Mouse (Mus musculus) kidney, adult 2 months (tissue): ENCODE data around the gene Mgrn1. TPM values are rescaled to one million over a fixed set of nuclear protein-coding genes. Genes with fewer than 3 reads are reported as not detected.
A peak's percentile ranks its signal among the peaks of the same experiment; 100 is the strongest.

Experiments
- DNase-seq: peaks from one replicate; pipeline ENCODE4 v3.0.0; 2021
- H3K27ac ChIP-seq: fragments of 200-500 bp; 2 replicates; pipeline ENCODE4 v1.5.1; 2012; ENCODE audit warnings: low read depth, low read length, control low read depth, inconsistent platforms; ENCODE audit not compliant: insufficient read depth
- H3K27me3 ChIP-seq: fragments of 200-500 bp; replicated peaks from 2 replicates; pipeline ENCODE4 v1.6.1; 2012; ENCODE audit warnings: mild to moderate bottlenecking, moderate library complexity, low read length, inconsistent platforms; ENCODE audit not compliant: control insufficient read depth, insufficient read depth
- H3K36me3 ChIP-seq: fragments of 200-500 bp; 2 replicates; pipeline ENCODE4 v1.6.1; 2012; ENCODE audit warnings: mild to moderate bottlenecking, moderate library complexity, low read length, inconsistent platforms; ENCODE audit not compliant: control insufficient read depth, insufficient read depth
- H3K4me1 ChIP-seq: fragments of 200-500 bp; 2 replicates; pipeline ENCODE4 v1.6.1; 2011; ENCODE audit warnings: low read length; ENCODE audit not compliant: control insufficient read depth, insufficient read depth
- H3K4me3 ChIP-seq: fragments of 200-500 bp; 2 replicates; pipeline ENCODE4 v1.5.1; 2011; ENCODE audit warnings: mild to moderate bottlenecking, low read depth, low read length, control low read depth; ENCODE audit not compliant: insufficient read depth
- CTCF ChIP-seq: fragments of 200-500 bp; conservative IDR thresholded peaks from 2 replicates; pipeline ENCODE4 v1.5.1; 2011; ENCODE audit warnings: low read depth, mild to moderate bottlenecking, control low read depth, low read length, moderate library complexity, mixed read lengths; ENCODE audit not compliant: insufficient read depth, insufficient read length
- POLR2A ChIP-seq: fragments of 200-500 bp; IDR thresholded peaks from one replicate; pipeline ENCODE4 v1.6.1; 2011; ENCODE audit warnings: low read depth, low read length, control low read depth
- WGBS: fragments of 180-500 bp; shearing (Covaris S2); methylation state at CpG from one replicate; pipeline ENCODE4 v1.1.7; 2018; 5-methylcytosine and 5-hydroxymethylcytosine counted together
- polyA plus RNA-seq: library from polyadenylated mRNA; depleted of rRNA; stranded (reverse); fragments of >200 nt; gene quantifications from 2 replicates; pipeline ENCODE4 v1.2.3, GENCODE M21; 2012

The Mgrn1 gene
- polyA plus RNA-seq, 1 experiment, result 197 TPM

GRCm38 (mm10) chr16:4903491-4904102 is 17.5 kb downstream of the Mgrn1 start:
- peak; percentile 76 for DNase-seq
- H3K27me3 ChIP-seq, result no peaks in the 10 kb centered on the region
- peaks cover 34% of the 10 kb centered on the region; the same call in 1 of the 2 replicates for H3K4me1 ChIP-seq
- TF ChIP-seq CTCF, result no peak
- no peak for TF ChIP-seq POLR2A
- no peak overlapping the region for H3K4me3 ChIP-seq
- no peaks in the 10 kb centered on the region for H3K36me3 ChIP-seq
- H3K27ac ChIP-seq, result no peak overlapping the region
- WGBS, result 34% methylated on average over 6 of the region's 6 CpGs

- Histone ChIP-seq H3K4me1 (peaks cover 34% of the 10 kb centered on the region; the same call in 1 of the 2 replicates), H3K4me3 (no peak overlapping the region)
- WGBS, result 79% methylated on average over 3 of the region's 3 CpGs
These were observed 18.8 kb downstream of the Mgrn1 start for GRCm38 (mm10) chr16:4904878-4905277.

GRCm38 (mm10) chr16:4905591-4905990 is 19.5 kb downstream of the Mgrn1 start:
- Histone ChIP-seq H3K4me3 (no peak overlapping the region), H3K4me1 (peaks cover 34% of the 10 kb centered on the region; the same call in 1 of the 2 replicates), H3K27ac (no peak overlapping the region), H3K36me3 (peaks cover under 1% of the 10 kb centered on the region; the same call in 1 of the 2 replicates), H3K27me3 (no peaks in the 10 kb centered on the region)
- DNase-seq, result no peak
- 43% methylated on average over 1 of the region's 1 CpGs for WGBS
- no peak for TF ChIP-seq POLR2A
- TF ChIP-seq CTCF, result no peak

More at GRCm38 (mm10) chr16:4904878-4905277, 18.8 kb downstream of the Mgrn1 start:
- Histone ChIP-seq H3K27ac (no peak overlapping the region), H3K36me3 (no peaks in the 10 kb centered on the region), H3K27me3 (no peaks in the 10 kb centered on the region)
- TF ChIP-seq POLR2A (no peak), CTCF (no peak)
- no peak for DNase-seq

- no peak for TF ChIP-seq POLR2A
- no peak for TF ChIP-seq CTCF
- DNase-seq, result no peak
- peaks cover 1% of the 10 kb centered on the region; the same call in 1 of the 2 replicates for H3K36me3 ChIP-seq
- no peak overlapping the region for H3K27ac ChIP-seq
- no peak overlapping the region for H3K4me3 ChIP-seq
- H3K4me1 ChIP-seq, result peaks cover 34% of the 10 kb centered on the region; the same call in 1 of the 2 replicates
- no peaks in the 10 kb centered on the region for H3K27me3 ChIP-seq
These were observed 20.5 kb downstream of the Mgrn1 start for GRCm38 (mm10) chr16:4906559-4906958.

GRCm38 (mm10) chr16:4907386-4907785 is 21.3 kb downstream of the Mgrn1 start:
- Histone ChIP-seq H3K36me3 (peaks cover 1% of the 10 kb centered on the region), H3K27ac (0 out of 2 replicates have a peak overlapping the region, but pooled peaks have one; percentile 18), H3K4me1 (peaks cover 34% of the 10 kb centered on the region; the same call in 1 of the 2 replicates), H3K27me3 (no peaks in the 10 kb centered on the region), H3K4me3 (no peak overlapping the region)
- WGBS, result 24% methylated on average over 2 of the region's 2 CpGs
- DNase-seq, result peak; percentile 75
- no peak for TF ChIP-seq POLR2A
- TF ChIP-seq CTCF, result no peak

- DNase-seq, result no peak
- peaks cover 32% of the 10 kb centered on the region; the same call in 1 of the 2 replicates for H3K4me1 ChIP-seq
- no peak overlapping the region for H3K27ac ChIP-seq
- H3K36me3 ChIP-seq, result peaks cover 1% of the 10 kb centered on the region
- H3K27me3 ChIP-seq, result no peaks in the 10 kb centered on the region
- 56% methylated on average over 5 of the region's 5 CpGs for WGBS
- no peak for TF ChIP-seq POLR2A
- TF ChIP-seq CTCF, result no peak
- no peak overlapping the region for H3K4me3 ChIP-seq
These were observed 21.9 kb downstream of the Mgrn1 start for GRCm38 (mm10) chr16:4907972-4908371.

GRCm38 (mm10) chr16:4909745-4910144 is 23.7 kb downstream of the Mgrn1 start:
- TF ChIP-seq POLR2A, result no peak
- 0 out of 2 replicates have a peak, but pooled peaks have one; percentile 25 for TF ChIP-seq CTCF

More at GRCm38 (mm10) chr16:4909745-4910144, 23.7 kb downstream of the Mgrn1 start:
- no peaks in the 10 kb centered on the region for H3K27me3 ChIP-seq
- DNase-seq, result no peak
- 98% methylated on average over 2 of the region's 2 CpGs for WGBS
- H3K27ac ChIP-seq, result no peak overlapping the region
- no peak overlapping the region for H3K4me3 ChIP-seq
- H3K36me3 ChIP-seq, result peaks cover 1% of the 10 kb centered on the region
- H3K4me1 ChIP-seq, result peaks cover 28% of the 10 kb centered on the region; the same call in 1 of the 2 replicates
